Mouse (Mus musculus) bone marrow, adult 2 months (tissue): ENCODE results near the gene Gpc5. TPM values are rescaled to one million over a fixed set of nuclear protein-coding genes. Genes with fewer than 3 reads are reported as not detected.

Experiments used
- H3K27ac ChIP-seq: fragments of 200-500 bp; 2 replicates; pipeline ENCODE4 v1.5.1; 2012; ENCODE audit warnings: low read depth, mild to moderate bottlenecking, control low read depth, inconsistent platforms, low read length; ENCODE audit not compliant: control insufficient read depth, poor library complexity, insufficient read depth
- H3K4me1 ChIP-seq: fragments of 200-500 bp; 2 replicates; pipeline ENCODE4 v1.6.1; 2011; ENCODE audit warnings: low read length; ENCODE audit not compliant: control insufficient read depth, insufficient read depth
- H3K4me3 ChIP-seq: fragments of 200-500 bp; replicated peaks from 2 replicates; pipeline ENCODE3; 2011; ENCODE audit warnings: mild to moderate bottlenecking, low read depth, low read length, control low read depth; ENCODE audit not compliant: control insufficient read depth
- CTCF ChIP-seq: fragments of 200-500 bp; IDR thresholded peaks from 2 replicates; pipeline ENCODE4 v1.5.1; 2011; ENCODE audit warnings: low read length, control low read depth; ENCODE audit not compliant: control insufficient read depth, insufficient read depth
- POLR2A ChIP-seq: fragments of 200-500 bp; IDR thresholded peaks from 2 replicates; pipeline ENCODE4 v1.6.1; 2011; ENCODE audit warnings: low read depth, mild to moderate bottlenecking, control low read depth, low read length, borderline replicate concordance; ENCODE audit not compliant: control insufficient read depth
- WGBS: fragments of 180-500 bp; shearing (Covaris S2); methylation state at CpG from one replicate; pipeline ENCODE4 v1.1.7; 2018; 5-methylcytosine and 5-hydroxymethylcytosine counted together
- polyA plus RNA-seq: library from polyadenylated mRNA; stranded (reverse); fragments of >200 nt; gene quantifications from 2 replicates; pipeline ENCODE4 v1.2.4, GENCODE M21; 2011; ENCODE audit warnings: low replicate concordance; ENCODE audit not compliant: missing spikeins, insufficient read depth, insufficient read length

Gpc5 gene
- polyA plus RNA-seq, 1 experiment: not detected

DNA sequence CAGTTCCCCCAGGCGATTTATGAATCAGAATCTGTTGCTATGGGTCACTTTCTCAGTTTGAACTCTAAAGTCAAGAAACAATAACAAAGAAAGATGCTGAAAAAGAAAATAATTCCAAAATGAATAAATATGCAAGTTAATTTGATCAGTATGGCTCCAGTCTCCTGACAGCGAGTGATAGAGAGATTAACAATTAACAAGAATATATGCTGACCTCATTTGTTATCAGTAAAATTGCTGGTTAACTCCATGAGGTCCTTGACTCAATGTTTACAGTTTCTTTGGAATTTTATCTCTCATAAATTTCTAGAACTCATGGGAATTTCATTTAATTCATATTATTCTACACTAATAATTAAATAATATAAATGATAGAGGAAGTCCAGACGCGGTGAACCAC, 1244.2 kb downstream of the Gpc5 start:
- H3K4me3 ChIP-seq: no peak overlapping the region
- 89% methylated on average over 4 of the region's 4 CpGs for WGBS
- no peak overlapping the region for H3K27ac ChIP-seq
- TF ChIP-seq POLR2A (no peak), CTCF (no peak)
- H3K4me1 ChIP-seq: no peaks in the 10 kb centered on the region

DNA sequence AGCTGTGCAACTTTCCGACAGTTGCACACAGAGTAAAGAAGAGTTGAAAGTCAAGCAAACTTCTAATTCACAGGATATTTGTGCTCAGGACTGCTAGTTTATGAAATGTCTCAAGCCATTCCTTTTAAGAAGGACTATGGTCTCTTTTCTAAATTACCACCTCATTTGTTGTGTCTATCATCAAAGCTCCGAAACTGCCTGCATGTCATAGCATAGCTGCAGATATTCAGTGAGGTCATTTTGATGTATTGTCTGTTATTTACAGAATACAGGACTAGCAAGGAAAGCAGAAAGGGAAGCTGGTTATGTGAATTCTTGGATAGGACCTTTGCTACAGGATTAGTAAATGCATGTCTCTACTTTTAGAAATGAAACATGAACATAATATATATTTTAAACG, 1246.4 kb downstream of the Gpc5 start:
- TF ChIP-seq POLR2A: no peak
- TF ChIP-seq CTCF: no peak
- H3K4me3 ChIP-seq: no peak overlapping the region
- WGBS: 71% methylated on average over 3 of the region's 3 CpGs
- no peaks in the 10 kb centered on the region for H3K4me1 ChIP-seq
- no peak overlapping the region for H3K27ac ChIP-seq

- Histone ChIP-seq H3K4me3 (no peak overlapping the region), H3K4me1 (no peaks in the 10 kb centered on the region), H3K27ac (no peak overlapping the region)
- TF ChIP-seq CTCF (no peak), POLR2A (no peak)
- WGBS: 74% methylated on average over 3 of the region's 3 CpGs
Observed at GRCm38 (mm10) chr14:116348560-116348959, 1256.5 kb downstream of the Gpc5 start.

DNA sequence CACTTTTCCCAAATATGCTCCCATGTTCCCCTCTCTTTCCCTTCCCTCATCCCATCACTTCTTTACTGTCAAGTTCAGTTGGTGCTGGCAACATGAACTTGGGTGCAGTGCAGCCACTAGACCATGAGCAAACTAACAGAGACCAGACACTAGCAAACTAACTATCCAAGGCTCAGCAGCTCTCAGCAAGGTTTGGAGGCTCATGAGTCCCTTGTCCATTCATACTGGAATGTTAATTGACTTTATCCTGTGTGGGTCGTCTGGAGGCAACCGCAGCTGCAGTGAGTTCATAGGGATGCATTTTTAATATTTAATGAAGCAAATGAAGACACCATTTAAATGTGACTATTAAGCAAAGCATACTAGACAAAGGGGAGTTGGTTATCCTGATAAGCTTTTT, 1292.6 kb downstream of the Gpc5 start:
- 71% methylated on average over 2 of the region's 2 CpGs for WGBS
- H3K4me1 ChIP-seq: no peaks in the 10 kb centered on the region
- no peak for TF ChIP-seq CTCF
- TF ChIP-seq POLR2A: no peak

GRCm38 (mm10) chr14:116415511-116415910, 1323.5 kb downstream of the Gpc5 start:
- Histone ChIP-seq H3K27ac (no peak overlapping the region), H3K4me1 (no peaks in the 10 kb centered on the region), H3K4me3 (no peak overlapping the region)
- WGBS: 70% methylated on average over 3 of the region's 3 CpGs
- TF ChIP-seq POLR2A (no peak), CTCF (no peak)

More for the DNA sequence above, 1292.6 kb downstream of the Gpc5 start:
- H3K27ac ChIP-seq: no peak overlapping the region
- H3K4me3 ChIP-seq: no peak overlapping the region

DNA sequence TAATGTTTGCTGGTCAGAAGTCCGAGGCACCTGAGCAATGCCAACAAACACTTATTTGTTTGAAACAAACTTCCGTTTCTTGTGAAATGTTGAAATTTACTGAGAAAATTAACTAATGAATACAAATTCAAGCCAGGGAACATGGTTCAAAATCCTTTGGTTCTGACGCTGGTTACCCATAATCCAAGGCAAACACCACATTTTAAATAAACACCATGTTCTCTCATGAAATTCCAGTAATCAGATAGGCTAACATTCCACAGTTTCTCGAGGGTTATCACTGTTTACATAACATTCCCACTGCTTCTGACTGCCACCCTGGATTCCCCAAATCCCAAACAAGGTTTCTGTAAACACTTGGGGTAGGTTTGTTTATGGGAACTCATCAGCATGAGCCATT, 1356.2 kb downstream of the Gpc5 start:
- Histone ChIP-seq H3K4me3 (no peak overlapping the region), H3K4me1 (no peaks in the 10 kb centered on the region), H3K27ac (no peak overlapping the region)
- 48% methylated on average over 4 of the region's 4 CpGs for WGBS
- TF ChIP-seq POLR2A (no peak), CTCF (no peak)

DNA sequence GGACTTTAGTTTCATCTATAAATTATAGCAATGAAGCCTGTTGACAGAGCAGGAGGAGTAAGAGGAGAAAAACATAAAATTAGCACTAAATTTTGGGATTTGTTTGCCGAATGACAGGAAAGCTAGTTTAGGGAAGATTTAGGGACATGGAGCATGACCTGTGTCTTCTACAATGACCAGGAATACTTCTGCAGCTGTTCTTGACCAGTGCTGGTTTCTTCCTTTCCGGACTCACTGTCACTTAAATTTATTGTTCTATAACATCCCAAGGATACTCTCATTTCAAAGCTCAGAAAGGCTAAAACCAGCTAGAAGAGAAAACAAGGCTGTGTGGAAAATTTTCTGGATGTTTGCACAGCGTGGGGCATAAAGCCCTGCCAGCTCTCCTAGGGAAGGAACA, 1361.3 kb downstream of the Gpc5 start:
- no peak for TF ChIP-seq POLR2A
- no peak for TF ChIP-seq CTCF
- H3K27ac ChIP-seq: no peak overlapping the region
- 67% methylated on average over 3 of the region's 3 CpGs for WGBS
- H3K4me1 ChIP-seq: no peaks in the 10 kb centered on the region
- no peak overlapping the region for H3K4me3 ChIP-seq

- Histone ChIP-seq H3K27ac (no peak overlapping the region), H3K4me3 (no peak overlapping the region), H3K4me1 (no peaks in the 10 kb centered on the region)
- no peak for TF ChIP-seq CTCF
- TF ChIP-seq POLR2A: no peak
- 56% methylated on average over 4 of the region's 4 CpGs for WGBS
Observed at GRCm38 (mm10) chr14:116456211-116456610, 1364.2 kb downstream of the Gpc5 start.
